Mouse (Mus musculus): ENCODE data around the gene Mybpc1. TPM values are rescaled to one million over a fixed set of nuclear protein-coding genes. Genes with fewer than 3 reads are reported as not detected.
"Not testable (repeated sequence)": the region's sequence is repeated elsewhere in the genome, so short reads cannot be mapped to it uniquely, and the experiment has no call there.

The Mybpc1 gene
- polyA plus RNA-seq, 1 experiment, result 0.99 TPM

DNA sequence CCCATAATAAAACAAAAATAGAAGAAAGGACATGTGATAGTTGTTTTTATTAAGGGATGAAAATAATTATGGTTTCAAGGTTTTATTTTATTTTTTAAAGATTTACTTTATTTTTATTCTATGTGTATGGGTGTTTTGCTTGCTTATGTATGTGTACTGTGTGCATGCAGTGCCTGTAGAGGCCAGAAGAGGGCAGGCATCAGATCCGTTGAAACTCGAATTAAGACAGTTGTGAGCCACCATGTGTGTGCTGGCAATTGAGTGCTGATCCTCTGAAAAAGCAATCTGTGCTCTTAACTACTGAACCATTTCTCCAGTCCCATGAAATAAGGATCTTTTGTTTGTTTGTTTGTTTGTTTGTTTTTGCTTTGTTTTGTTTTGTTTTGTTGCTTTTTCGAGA is 54.7 kb downstream of the Mybpc1 start:
- no peak for DNase-seq (ENCODE audit: low spot score)

DNA sequence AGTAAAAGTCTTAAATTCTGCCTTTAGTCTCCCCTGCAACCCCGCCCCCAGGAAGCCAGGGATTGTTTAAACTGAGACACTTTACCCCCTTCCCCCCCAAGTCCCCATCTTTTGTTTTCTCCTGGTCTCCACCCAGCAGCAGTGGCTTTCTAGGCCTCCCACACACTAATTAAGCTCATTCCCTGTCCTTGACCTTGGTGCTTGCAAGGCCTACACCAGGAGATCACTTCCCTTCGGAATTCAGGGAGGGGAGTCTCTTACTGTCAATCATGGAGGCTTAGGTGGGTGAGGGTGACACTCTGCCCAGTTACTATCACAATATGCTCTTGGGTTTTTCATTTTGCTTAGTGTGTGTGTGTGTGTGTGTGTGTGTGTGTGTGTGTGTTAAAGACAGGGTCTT is 57.3 kb downstream of the Mybpc1 start:
- no peak for DNase-seq (ENCODE audit: low spot score)

DNA sequence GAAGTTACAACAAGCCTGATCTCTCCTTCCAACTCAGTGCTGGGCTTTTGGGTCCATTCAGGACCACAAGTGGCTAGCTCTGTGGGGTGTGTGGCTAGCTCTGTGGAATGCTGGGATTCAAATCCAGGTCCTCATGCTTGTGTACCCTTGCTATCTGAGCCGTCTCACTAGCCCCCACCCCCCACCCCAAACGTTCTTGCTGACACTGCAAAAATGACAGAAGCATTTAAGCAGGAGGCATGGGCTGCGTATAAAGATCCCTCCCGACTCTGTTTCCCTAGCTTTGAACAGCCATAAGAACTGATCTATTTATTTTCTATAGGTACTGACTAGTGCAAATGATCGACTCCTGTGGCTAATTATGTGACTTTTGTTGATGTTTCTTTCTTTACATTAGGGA is 74.3 kb downstream of the Mybpc1 start:
- no peak for DNase-seq (ENCODE audit: low spot score)

DNA sequence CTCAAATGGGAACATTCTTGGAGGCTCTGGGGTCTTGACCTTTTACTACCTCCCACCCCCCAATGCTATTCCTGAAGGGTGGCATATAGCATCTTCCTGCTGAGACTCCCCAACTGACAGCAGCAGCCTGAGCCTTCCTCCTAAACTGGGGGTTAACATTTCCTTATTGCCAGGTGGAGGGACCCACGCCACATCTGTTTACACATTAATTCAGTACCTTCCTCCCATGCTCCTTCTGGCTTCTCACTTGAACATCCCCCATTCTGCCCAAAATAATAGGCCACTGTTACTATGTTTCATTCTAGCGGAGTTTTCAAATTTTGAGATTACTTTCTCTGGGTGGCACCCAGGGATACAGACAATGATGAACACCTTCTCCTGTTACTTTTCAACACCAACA is 80.9 kb downstream of the Mybpc1 start:
- DNase-seq (ENCODE audit: low spot score), result no peak

DNA sequence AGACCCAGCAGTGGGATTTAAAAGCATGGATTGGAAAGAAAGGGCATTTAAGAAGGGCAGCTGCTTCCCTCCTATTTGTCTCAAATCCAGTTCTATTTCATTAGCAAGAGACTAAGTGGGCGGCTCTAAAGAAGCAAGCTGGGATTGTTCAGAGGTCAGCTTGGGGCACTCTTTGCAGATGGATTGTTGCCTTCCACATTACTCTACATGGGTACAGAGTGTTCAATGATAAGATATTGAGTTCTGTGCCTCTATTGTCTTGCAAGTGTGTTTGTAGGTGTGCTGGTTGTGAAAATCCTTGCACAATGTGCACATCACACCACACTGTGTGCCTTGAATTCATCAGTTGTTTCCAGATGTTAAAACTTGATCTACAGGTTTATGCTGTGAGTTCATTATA is 81.7 kb downstream of the Mybpc1 start:
- no peak for DNase-seq (ENCODE audit: low spot score)

DNA sequence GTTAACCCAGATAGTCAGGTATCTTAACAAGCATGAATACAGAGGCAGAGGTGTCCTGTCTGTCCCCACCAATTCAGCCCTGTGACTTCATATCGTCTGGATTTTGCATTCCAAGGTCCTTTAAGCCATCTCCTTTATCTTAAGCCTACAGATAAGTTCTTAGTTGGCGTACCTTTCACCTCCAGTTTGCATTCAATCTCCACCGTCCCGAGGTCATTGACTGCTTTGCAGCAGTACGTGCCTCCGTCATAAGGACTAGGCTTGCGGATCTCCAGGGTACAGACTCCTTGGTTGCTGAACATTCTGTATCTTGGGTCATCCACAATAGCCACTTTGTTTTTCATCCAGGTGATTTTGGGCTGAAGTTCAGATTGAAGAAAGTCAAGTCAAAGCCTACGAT is 82.2 kb downstream of the Mybpc1 start:
- DNase-seq (ENCODE audit: low spot score), result no peak

DNA sequence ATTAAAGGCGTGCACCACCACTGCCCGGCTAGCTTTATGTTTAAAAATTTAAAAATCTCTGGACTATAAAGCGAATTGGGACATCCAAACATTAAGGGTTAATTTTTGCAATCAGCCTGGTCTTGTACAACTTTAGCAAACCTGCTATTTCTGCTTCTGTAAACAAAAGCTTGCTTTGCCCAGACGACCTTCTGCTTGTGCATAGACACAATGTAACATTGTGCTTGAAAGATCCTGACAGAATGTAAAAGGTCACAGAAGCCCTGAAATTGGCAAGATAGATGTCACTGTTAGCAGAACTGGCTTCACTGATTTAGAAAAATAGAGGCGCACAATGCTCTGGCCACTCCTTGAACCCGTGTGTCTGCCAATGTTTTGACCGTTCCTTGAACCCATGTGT is 89.9 kb downstream of the Mybpc1 start:
- DNase-seq (ENCODE audit: low spot score), result not testable (repeated sequence)

DNA sequence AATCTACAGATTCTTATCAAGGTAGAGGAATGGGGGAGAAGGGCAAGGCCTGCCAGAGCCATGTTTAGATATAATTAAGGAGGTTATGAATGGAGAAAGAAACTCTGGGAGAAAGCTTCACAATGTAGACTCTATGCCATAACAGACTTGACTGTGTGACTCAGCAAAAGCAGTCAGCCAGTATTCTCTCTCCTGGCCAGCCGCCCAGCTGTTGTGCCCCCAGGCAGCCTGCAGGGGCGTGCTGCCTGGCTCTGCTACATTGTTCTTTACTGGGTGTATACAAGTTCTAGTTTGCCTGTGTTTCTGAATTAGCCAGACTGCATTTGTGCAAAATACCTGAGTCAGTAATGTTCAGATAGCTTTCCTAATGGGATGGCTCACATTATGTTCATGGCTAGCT is 90.5 kb downstream of the Mybpc1 start:
- no peak for DNase-seq (ENCODE audit: low spot score)

DNA sequence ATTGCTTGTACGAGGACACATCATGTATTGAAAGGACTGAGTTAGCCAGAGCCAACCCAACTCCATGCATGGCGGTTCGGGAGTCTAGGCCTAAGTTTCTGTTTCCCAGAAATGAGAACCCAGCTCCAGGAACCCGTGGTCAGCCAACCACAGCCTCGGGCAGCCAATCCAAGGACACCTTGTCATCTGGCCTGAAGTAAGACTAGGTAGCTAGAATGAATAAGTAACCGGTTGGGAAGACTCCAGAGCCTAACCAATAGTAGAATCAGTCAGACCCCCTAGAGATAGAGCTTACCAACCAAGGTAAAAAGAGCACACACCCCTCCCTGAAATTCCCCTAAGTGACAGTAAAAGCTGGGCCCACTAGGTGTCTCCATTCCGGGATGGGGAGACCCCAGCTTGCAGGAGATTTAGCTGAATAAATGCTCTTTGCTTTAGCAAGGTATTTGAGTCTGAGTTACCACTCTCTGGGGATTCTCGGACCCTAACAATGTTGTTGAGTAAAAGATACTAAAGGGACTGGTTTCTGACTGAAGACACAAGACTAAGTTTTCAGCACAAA is 91.3 kb downstream of the Mybpc1 start:
- no peak for DNase-seq (ENCODE audit: low spot score)

DNA sequence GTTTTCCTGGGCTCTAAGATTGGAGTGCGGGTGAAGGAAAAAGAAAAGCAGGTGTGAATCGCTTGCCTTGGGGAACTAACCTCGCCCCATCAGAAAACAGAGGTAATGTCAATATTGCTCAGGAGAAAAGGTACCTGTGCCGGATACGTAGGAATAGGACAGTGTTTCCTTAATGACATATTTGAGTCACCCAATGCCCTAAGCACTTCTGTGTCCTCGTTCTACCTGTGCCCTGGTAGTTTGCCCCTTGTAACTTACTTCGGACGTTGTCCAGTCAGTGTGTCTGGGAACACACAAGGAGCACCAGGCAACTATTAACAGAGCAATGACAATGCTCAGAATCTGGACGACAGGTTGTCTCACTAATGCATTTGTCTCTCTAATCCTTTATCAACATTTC is 93.6 kb downstream of the Mybpc1 start:
- no peak for DNase-seq (ENCODE audit: low spot score)

DNA sequence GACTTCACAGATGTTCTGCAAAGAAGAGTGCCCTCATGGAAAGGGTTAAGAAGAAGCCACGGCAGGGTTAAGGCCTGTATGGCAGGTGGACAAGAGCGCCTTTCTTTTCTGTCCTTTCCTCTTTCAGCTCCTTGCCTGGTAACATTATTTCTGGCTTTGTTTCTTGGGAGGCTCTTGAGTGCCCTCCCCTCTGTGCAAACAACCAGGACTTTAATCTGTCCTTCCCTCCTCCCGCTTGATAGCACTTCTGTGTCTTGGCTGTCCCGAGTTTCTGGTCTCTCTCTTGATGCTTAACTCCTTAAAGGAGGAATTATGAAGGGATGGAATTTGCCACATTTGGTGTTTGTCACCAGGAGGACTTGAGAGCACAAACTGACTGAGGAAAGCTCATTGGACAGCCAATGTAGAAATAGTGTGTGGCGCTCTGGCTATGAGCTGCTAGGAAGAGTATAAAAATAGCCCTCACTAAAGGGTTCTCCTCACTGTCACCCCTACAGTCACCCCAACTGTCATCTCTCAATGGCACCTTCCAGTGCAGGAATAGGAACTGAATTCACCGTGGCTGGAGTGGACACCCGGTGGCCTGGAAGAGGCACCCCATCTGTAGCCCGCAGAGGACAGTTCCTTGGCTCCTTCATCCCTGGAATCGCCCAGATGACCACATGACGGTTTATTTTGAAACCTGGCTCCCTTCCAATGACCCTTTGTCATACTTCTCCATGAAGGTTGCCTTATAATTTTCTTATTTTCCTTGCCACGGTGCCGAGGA is 94.3 kb downstream of the Mybpc1 start:
- DNase-seq (ENCODE audit: low spot score), result no peak

DNA sequence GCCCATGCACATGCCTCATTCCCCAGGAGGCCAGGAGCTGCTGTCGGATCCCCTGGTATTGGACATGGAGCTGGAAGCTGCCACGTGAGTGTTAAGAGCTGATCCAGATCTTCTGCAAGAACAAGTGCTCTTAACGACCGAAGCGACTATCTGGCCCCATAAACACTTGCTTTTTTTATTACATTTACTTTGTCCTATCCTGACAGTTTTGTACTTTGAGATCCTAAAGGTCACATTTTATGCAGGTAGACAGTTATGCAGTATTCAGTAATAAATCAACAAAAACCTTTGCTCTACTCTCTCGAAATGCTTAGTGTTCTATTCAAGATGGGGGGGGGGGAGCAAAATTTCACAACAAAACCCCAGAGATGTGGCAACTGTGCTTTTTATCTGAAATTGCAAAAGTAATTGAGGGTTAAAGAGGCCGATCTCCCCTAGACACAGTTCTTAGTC is 97.2 kb downstream of the Mybpc1 start:
- DNase-seq (ENCODE audit: low spot score), result no peak

DNA sequence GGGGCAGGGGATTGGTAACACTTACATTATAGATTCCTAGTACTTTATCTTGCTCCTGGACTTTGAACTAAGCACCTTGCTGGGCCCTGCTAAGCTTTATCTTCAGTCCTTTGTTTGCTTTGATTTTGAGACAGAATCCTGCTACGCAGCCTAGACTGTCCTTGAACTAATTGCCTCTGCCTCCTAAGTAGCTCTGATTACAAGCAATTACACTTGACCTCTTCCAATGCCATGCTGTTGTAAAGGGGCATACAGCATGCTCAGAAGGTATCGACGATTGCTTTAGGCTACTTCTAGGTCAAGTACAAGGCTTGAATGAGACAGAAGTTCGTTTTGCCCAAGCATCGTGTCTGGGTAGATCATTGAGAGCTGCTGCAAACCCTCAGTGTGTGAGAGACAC is 99.7 kb downstream of the Mybpc1 start:
- DNase-seq (ENCODE audit: low spot score), result no peak

DNA sequence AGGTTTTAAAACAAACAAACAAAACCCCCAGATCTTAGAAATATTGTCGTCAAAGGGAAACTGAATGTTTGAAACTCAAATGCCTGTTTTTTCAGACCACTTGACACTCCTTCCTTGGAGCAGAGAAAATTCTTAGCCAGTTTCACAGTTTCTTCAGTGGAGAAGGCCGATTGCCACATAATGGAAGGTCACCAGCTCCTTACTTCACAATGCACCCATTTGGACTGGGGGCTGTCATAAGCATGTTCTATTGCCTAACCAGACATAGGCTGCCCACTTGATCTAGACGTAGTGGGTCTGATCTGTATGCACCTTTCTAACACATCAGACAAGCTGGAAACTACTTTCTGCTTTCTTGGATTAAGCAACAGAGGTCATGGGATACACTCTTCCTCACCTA is 100.5 kb downstream of the Mybpc1 start:
- no peak for DNase-seq (ENCODE audit: low spot score)

DNA sequence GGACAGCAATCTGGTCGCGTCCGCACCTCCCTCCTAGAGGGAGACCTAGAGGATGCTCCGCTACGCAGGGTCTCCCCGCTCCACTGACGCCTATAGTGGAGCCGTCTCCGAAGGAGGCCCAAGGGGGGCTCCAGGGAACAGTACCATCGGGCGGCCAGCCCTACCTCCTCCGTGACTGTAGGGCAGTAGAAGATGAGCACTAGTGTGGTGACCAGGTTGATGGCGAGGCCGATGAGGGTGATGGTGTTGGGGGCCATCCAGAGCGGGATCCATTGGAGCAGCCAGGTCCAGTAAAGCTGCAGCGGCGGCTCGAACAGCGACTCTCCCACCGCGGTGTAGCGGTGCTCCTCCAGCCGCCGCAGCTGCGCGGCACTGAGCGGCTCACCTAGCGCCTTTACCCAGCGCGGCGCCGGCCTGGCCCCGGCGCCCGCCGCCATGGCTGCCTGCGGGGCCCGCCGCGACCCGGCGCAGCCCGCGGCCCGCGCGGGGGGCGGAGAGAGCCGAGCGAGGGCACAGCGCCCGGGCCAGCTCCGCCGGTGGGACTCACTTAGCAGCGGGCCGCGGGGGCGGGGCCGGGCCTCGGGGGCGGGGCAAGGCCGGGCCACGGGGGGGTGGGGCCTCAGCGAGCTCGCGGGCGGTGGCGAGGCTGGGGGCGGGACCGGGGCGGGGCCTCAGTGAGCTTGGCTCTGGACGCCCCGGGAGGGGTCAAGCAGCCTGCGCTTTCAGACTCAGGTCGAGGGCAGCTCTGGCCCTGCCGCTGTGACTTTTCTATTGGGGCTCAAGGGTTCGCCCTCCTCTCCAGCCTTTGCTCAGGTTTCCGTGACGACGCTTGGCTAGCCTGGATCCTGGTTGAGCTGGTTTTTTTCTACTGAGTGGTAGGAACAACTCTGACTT is 101.3 kb downstream of the Mybpc1 start, which contains the start of gene Chpt1:
TSS of gene Chpt1 (minus strand) at position 653 of the 894 bp plus-strand sequence.
- DNase-seq (ENCODE audit: low spot score), result peak; percentile 85

DNA sequence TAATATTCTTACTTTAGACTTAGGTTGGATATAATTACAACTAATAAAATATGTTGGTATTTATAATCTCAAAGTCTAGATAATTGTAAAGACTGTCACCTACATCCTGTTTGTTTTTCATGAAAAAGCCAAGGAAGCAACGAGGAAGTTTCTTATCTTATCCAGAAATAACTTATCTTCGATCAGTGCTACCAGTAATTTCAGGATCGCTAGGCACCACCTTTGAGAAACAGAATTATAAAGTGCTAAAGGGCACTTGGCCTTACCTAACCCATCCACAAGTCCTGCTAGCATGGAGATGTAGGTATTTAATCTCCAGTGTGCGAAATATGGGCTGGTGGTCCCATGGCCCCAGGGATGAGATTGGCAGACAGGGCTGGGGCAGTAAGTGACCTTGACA is 102.0 kb downstream of the Mybpc1 start:
- DNase-seq (ENCODE audit: low spot score), result no peak

DNA sequence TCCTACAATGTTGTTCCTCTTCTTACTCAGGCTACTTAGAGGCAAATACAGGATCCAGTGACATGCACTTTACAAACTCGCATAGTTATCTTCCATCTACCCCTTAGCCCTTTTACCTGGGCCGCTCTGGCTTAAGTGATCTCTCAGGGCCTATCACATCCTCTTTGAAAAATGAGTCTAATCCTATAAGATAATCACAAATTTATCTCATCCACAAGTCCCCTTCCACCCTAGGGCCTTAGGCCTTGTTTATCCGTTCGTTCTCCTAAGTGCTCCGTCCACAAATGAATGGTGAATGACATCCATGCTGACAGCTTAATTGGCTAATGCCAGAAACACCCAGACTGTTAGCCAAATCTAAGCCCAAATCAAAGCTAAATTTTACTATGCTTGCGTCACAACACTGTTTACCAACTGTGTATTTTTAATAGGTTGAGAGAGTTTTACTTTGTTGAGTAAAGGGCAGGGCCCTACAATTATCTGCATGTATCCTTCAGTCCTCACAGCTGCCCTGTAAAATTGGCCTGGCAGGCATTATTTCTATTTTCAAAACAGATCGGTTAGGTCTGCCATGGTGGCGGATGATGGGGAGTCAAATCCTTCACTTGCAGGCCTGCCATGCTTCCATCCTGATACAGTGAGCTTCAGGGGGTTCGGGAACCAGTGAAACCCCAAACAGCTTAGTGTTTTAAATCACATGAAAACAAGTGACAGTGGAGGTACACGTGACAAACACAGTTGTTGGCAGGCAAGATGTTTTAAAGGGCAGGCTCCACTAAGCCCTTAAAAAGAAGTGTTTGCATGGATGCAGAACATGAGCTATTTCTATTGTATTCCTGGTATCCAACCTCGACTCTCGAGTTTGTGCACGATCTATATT is 102.8 kb downstream of the Mybpc1 start:
- no peak for DNase-seq (ENCODE audit: low spot score)

DNA sequence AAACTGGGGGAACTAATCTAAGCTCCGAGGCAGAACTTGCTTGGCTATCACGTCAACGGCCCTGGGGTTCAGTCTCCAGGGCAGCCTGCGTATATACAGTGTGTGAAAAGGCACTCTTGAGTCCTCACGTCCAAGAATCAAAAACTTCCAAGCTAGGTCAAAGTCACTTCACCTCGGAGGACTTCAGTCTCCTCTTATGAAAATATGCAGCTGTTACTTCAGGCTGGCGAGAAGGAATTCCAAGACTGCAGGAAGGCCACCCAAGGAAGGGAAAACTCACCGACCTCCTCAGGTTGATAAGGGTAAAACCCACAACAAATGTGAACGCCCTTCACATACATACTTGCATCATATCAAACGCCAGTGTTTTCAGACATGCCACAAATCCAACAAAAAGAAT is 103.6 kb downstream of the Mybpc1 start:
- no peak for DNase-seq (ENCODE audit: low spot score)

DNA sequence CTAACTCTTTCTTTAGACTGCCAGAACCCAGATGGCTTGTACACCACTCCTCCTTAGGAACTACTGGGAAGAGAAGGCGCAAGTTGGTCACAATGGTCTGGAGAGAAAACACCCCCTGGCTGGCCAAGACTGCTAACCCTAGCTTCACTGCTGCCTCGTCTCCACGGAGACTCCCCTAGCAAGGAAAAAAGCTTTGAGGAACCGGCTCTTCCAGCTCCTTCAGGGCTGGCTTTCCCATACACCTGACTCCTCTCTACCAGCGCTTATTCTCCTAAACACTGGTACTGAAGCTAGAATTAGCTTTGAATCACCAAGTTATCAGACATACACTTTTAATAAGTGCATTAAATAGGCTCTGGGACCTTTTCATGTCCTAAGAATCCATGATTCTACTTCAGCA is 105.0 kb downstream of the Mybpc1 start:
- DNase-seq (ENCODE audit: low spot score), result no peak

DNA sequence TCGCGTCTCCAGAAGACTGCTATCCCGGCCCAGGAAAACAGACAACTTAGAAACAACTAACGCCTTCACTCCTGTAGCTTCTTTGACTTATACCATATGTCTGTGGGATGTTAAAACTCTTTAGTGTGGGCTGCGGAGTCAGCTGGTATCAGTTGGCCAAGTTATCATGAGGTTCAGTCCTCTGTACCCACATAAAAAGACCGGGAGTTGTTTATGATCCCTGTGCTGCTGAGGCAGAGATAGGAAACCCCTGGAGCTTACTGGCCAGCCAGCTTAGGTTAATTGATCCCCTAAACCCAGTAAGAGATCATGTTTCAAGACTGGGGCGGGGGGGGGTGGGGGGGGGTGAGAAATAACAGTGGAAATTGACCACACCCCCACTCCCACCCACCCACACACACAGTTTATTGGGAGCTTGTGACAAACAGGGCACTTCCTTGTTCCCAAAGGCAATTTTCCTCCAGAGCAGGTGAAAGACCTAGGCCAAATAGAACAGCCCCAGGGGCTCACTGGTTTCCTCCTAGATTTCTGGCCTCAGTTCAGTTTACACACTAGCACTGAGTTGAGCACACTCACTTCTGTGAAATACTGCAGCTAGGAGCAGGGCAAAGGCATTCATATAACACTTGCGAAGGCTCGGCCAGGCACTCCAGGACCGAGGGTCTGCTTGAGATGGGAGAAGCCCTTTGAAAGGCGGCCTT is 107.9 kb downstream of the Mybpc1 start:
- DNase-seq (ENCODE audit: low spot score), result no peak

DNA sequence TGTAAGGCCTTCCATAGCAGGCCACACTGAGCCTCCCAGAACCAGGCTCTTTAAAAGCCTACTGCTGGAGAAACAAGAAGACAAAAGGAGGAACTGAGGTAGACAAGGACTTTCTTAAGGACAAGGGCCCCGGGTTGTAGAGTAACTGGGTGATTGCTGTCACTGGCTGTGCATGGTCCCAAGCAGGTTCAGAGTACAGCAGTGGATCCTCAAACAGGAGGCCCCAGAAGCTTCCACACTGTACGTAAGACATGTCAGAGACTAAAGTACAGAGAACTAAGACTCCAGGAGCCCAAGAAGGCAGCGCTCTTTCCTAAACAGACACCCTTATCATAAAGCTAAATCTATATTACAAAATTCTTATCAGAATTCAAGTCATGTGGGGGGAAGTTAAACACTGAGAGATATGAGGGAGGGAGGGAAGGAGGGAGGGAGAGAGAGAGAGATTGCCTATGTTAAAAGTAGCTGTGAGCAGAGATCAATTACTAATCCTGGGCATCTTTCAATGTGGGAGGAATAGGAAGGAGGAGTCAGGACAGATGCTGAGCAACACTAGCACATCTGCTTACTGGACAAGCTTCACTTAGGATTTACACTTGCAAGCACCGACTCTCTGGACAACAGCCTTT is 109.9 kb downstream of the Mybpc1 start:
- DNase-seq (ENCODE audit: low spot score), result no peak

All from urinary bladder, adult 2 months (tissue).